In the genomic region with DNA sequence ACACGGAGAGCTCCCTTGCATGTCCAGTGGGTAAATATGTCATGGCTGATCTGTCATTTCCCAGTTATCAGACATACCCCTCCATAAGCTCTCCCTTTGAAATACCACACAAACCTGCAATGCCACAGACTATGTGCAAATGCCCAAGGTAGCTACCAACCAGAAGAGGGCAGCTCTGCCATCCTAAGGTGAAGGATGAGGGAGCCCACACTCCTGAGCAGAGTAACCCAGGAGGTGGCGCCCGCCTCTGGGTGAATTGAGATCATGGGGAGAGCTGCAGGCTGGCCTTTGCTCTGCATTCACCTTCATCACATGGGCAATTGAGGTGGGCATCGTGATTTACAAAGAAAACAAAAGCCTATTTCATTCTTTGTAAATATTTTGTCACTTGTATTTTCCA, we compare ENCODE assay signal across 9 mouse cellular contexts. TPM values are rescaled to one million over a fixed set of nuclear protein-coding genes. Genes with fewer than 3 reads are reported as not detected.
DNase-seq lines count a peak whose midpoint lies in the region; ATAC-seq and TF ChIP-seq lines count a peak whose summit lies in the region.
"Had no signal": no experiment of that assay in that cellular context is flagged by ENCODE, and none has a peak within 500 bp of the region (broad histone marks: within the 10 kb centered on the region; RNA-seq: fewer than 3 reads in every experiment).

No protein-coding gene starts in this region.

- DNase-seq in cerebellum, adult 11 months, result peak; percentile 45
- DNase-seq in CD4-positive helper T cell, adult 2 months (ENCODE audit: low read depth, low spot score), result peak; percentile 83
- peak; percentile 86 for DNase-seq in brain, adult 2 months (ENCODE audit: low read depth, low spot score)
- peak; percentile 68 for DNase-seq in gastrocnemius, postnatal 25 days
- peak; percentile 51 to 69 for DNase-seq in left cerebral cortex, adult 2 months (ENCODE audit: extremely low spot score in 1 of 2, low spot score in 2 of 2)
- peak; percentile 50 for DNase-seq in retina, embryonic 14.5 days (ENCODE audit: low spot score)
- peak; percentile 89 for DNase-seq in thymus, postnatal 14 days

- intact Hi-C loops in left cerebral cortex, adult 2 months (cut with DNase I), result loop anchor here (2.0 to 5.0 kb wide), 3 partner anchors 40 to 97 kb away; a partner anchor contains a TSS

- TF ChIP-seq CTCF in left cerebral cortex, adult 2 months (IDR thresholded peaks at IDR 0.05), result peak; percentile 75

- H3K27ac ChIP-seq in left cerebral cortex, adult 2 months, result no peak overlapping the region; the same call in 1 of the 2 replicates
- H3K27ac ChIP-seq: liver, embryonic 15.5 days had no signal

- no peak for ATAC-seq in cerebellum, adult (ENCODE audit: insufficient number of reproducible peaks, low FRiP score, low TSS enrichment)

- H3K4me3 ChIP-seq in left cerebral cortex, adult 2 months, result no peak overlapping the region
- H3K4me3 ChIP-seq: liver, embryonic 15.5 days had no signal

RNA-seq across cellular contexts. Expression of a gene that starts 4.5 kb away (rescaled TPM):
- 10 to 100 TPM; 19.3 to 19.4 TPM for total RNA-seq in gastrocnemius, postnatal 25 days (2021)
- total RNA-seq in left cerebral cortex, adult 2 months (2021), result 10 to 100 TPM; 45.6 to 46.6 TPM

RNA-seq across cellular contexts. Expression of a gene that starts 9.3 kb away (rescaled TPM):
- 10 to 100 TPM; 34.7 to 38.5 TPM for total RNA-seq in gastrocnemius, postnatal 25 days (2021)
- total RNA-seq in left cerebral cortex, adult 2 months (2021), result 10 to 100 TPM; 62.8 to 68.0 TPM

RNA-seq across cellular contexts. Expression of a gene that starts 28.7 kb away (rescaled TPM):
- total RNA-seq in gastrocnemius, postnatal 25 days (2021), result 10 to 100 TPM; 12.6 to 13.1 TPM
- total RNA-seq in left cerebral cortex, adult 2 months (2021), result 10 to 100 TPM; 60.2 to 64.5 TPM

Comparison
In these comparisons a context has a peak if more than half of its experiments do, and no peak if none do; other contexts are left out.
1. RNA of a gene that starts 28.7 kb away (total RNA-seq): 60.2 to 64.5 TPM in left cerebral cortex, adult 2 months; 12.6 to 13.1 TPM in gastrocnemius, postnatal 25 days; every median in the first group is over 4 times any median in the second.
2. Peak in every context shown above with its lines, with median percentiles within 50 percentile points of each other: DNase-seq.